Mouse (Mus musculus) urinary bladder, adult 2 months (tissue): ENCODE data around the gene Foxa3. TPM values are rescaled to one million over a fixed set of nuclear protein-coding genes. Genes with fewer than 3 reads are reported as not detected.
"Not testable (repeated sequence)": the region's sequence is repeated elsewhere in the genome, so short reads cannot be mapped to it uniquely, and the experiment has no call there.

Experiments
- DNase-seq: peaks from one replicate; pipeline ENCODE4 v3.0.0; 2022; ENCODE audit warnings: low spot score
- polyA plus RNA-seq: library from polyadenylated mRNA; depleted of rRNA; stranded (reverse); fragments of >200 nt; gene quantifications from 2 replicates; pipeline ENCODE4 v1.2.3, GENCODE M21; 2012; rRNA removed

The Foxa3 gene
- polyA plus RNA-seq: 0.04 TPM in 1 of 2 replicates, not detected in the other

- peak; percentile 41 for DNase-seq
Observed at GRCm38 (mm10) chr7:19023357-19023814, at the start of gene Foxa3. Foxa3 (minus strand) TSS chr7:19023538.

GRCm38 (mm10) chr7:19071024-19071423 is 47.7 kb upstream of the Foxa3 start:
- DNase-seq: not testable (repeated sequence)

GRCm38 (mm10) chr7:19069500-19069899 is 46.2 kb upstream of the Foxa3 start:
- no peak for DNase-seq

- no peak for DNase-seq
Observed at GRCm38 (mm10) chr7:19068707-19069106, 45.4 kb upstream of the Foxa3 start.

- DNase-seq: no peak
Observed at GRCm38 (mm10) chr7:19067935-19068334, 44.6 kb upstream of the Foxa3 start.

- no peak for DNase-seq
Observed at GRCm38 (mm10) chr7:19067063-19067462, 43.7 kb upstream of the Foxa3 start.

GRCm38 (mm10) chr7:19065896-19066295 is 42.6 kb upstream of the Foxa3 start:
- DNase-seq: no peak

- DNase-seq: no peak
Observed at GRCm38 (mm10) chr7:19057405-19057804, 34.1 kb upstream of the Foxa3 start.

- no peak for DNase-seq
Observed at GRCm38 (mm10) chr7:19055108-19055507, 31.8 kb upstream of the Foxa3 start.

- DNase-seq: no peak
Observed at GRCm38 (mm10) chr7:19054777-19055076, 31.4 kb upstream of the Foxa3 start.

GRCm38 (mm10) chr7:19054047-19054776 is 30.9 kb upstream of the Foxa3 start, which contains the start of gene Rsph6a:
Rsph6a (plus strand) TSS chr7:19054690.
- no peak for DNase-seq

- DNase-seq: no peak
Observed at GRCm38 (mm10) chr7:19053136-19053532, 29.8 kb upstream of the Foxa3 start.

- no peak for DNase-seq
Observed at GRCm38 (mm10) chr7:19052345-19053135, 29.2 kb upstream of the Foxa3 start.

- no peak for DNase-seq
Observed at GRCm38 (mm10) chr7:19051161-19051560, 27.8 kb upstream of the Foxa3 start.

GRCm38 (mm10) chr7:19050172-19050571 is 26.8 kb upstream of the Foxa3 start:
- DNase-seq: no peak

- no peak for DNase-seq
Observed at GRCm38 (mm10) chr7:19049252-19049651, 25.9 kb upstream of the Foxa3 start.

GRCm38 (mm10) chr7:19048006-19048527 is 24.7 kb upstream of the Foxa3 start:
- DNase-seq: no peak

- DNase-seq: no peak
Observed at GRCm38 (mm10) chr7:19046286-19047069, 23.1 kb upstream of the Foxa3 start.

GRCm38 (mm10) chr7:19044616-19045015 is 21.3 kb upstream of the Foxa3 start:
- no peak for DNase-seq

GRCm38 (mm10) chr7:19031641-19032040 is 8.3 kb upstream of the Foxa3 start:
- DNase-seq: no peak

GRCm38 (mm10) chr7:19029084-19029653 is 5.8 kb upstream of the Foxa3 start:
- no peak for DNase-seq

GRCm38 (mm10) chr7:19028067-19028466 is 4.7 kb upstream of the Foxa3 start:
- no peak for DNase-seq
